Mouse (Mus musculus) cerebellum, adult 9-10 months (tissue): Measurements from ENCODE around the gene Dnah2.
"Not testable (repeated sequence)": the region's sequence is repeated elsewhere in the genome, so short reads cannot be mapped to it uniquely, and the experiment has no call there.

Experiments used
- DNase-seq: peaks from one replicate; pipeline ENCODE4 v3.0.0; 2022

Gene Dnah2

GRCm38 (mm10) chr11:69405397-69406200 is 143.3 kb downstream of the Dnah2 start:
- DNase-seq, result peak; percentile 55

- DNase-seq, result peak; percentile 37
Measured at GRCm38 (mm10) chr11:69404595-69405396, 144.1 kb downstream of the Dnah2 start.

GRCm38 (mm10) chr11:69403691-69404594 is 145.0 kb downstream of the Dnah2 start:
- peak; percentile 50 for DNase-seq

- no peak for DNase-seq
Measured at GRCm38 (mm10) chr11:69401987-69402386, 146.9 kb downstream of the Dnah2 start.

- DNase-seq, result peak; percentile 97
Measured at GRCm38 (mm10) chr11:69401210-69401637, 147.7 kb downstream of the Dnah2 start.

- DNase-seq, result peak; percentile 58
Measured at GRCm38 (mm10) chr11:69400083-69400850, 148.6 kb downstream of the Dnah2 start.

- DNase-seq, result peak; percentile 59
Measured at GRCm38 (mm10) chr11:69399201-69400082, 149.5 kb downstream of the Dnah2 start.

GRCm38 (mm10) chr11:69398486-69399200 is 150.3 kb downstream of the Dnah2 start:
- peak; percentile 62 for DNase-seq

- DNase-seq, result peak; percentile 69
Measured at GRCm38 (mm10) chr11:69398059-69398458, 150.9 kb downstream of the Dnah2 start, which contains the start of gene Tmem88. Gene Tmem88 (minus strand): TSS chr11:69398234.

GRCm38 (mm10) chr11:69397581-69398057 is 151.3 kb downstream of the Dnah2 start:
- peak; percentile 69 for DNase-seq

- DNase-seq, result peak; percentile 68
Measured at GRCm38 (mm10) chr11:69396772-69397171, 152.1 kb downstream of the Dnah2 start.

GRCm38 (mm10) chr11:69395634-69396373 is 153.1 kb downstream of the Dnah2 start:
- DNase-seq, result peak; percentile 99

GRCm38 (mm10) chr11:69395235-69395633 is 153.7 kb downstream of the Dnah2 start, which contains the start of the genes Naa38 and Cyb5d1:
Gene Naa38 (plus strand): TSS chr11:69395487.
Gene Cyb5d1 (minus strand): TSS chr11:69395631.
- peak; percentile 96 for DNase-seq

GRCm38 (mm10) chr11:69394591-69395167 is 154.2 kb downstream of the Dnah2 start:
- not testable (repeated sequence) for DNase-seq

- peak; percentile 89 for DNase-seq
Measured at GRCm38 (mm10) chr11:69390400-69391034, 158.4 kb downstream of the Dnah2 start.

GRCm38 (mm10) chr11:69389531-69390399 is 159.1 kb downstream of the Dnah2 start:
- DNase-seq, result peak; percentile 61

- DNase-seq, result no peak
Measured at GRCm38 (mm10) chr11:69388680-69389079, 160.2 kb downstream of the Dnah2 start.
